Mouse (Mus musculus): ENCODE results near the gene Slc7a5. TPM values are rescaled to one million over a fixed set of nuclear protein-coding genes. Genes with fewer than 3 reads are reported as not detected.

Slc7a5 gene
- polyA plus RNA-seq, 1 experiment from 2014 or later: 15.1 TPM

DNA sequence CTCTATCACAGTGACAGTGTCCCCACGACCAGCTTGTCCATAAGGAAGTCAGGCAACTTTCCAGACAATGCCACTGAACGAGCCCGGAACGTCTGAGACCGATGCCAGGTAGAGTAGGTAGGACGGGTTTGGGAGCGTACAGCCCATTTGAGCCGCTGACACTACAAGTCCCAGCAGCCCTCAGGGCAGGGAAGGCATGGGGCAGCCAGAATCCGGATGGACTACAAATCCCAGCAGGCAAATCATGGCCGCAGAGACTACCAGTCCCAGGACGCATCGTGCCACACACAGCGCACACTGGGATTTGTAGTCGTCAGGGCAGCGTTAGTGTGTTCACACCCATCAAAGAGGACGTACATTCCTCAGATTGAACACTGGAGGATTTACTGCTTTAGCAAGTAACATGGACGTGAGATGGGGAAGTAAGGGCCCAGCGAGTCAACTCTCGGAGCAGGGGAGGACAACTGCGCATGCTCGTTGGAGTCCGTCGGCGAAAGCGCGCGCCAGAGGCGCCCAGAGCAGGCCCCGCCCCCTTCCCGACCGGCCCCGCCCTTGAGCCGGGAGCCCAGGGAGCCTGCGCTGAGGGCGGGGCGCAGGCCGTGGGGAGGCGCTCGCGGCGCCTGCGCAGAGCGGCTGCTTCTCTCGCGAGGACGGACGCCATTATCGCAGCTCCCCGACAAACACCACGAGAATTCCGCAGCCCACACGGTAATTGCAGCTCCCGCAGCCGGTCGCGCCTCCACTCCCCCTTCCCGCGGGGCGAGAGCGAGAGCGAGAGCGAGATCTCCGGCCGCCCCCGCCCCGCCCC lies 42.7 kb upstream of the Slc7a5 start:
- H3K4me1 ChIP-seq (ENCODE audit: insufficient read depth, low read length): peaks cover 57% of the 10 kb centered on the region
- 0 out of 2 replicates have a peak, but pooled peaks cover 5% of the 10 kb centered on the region for H3K36me3 ChIP-seq (ENCODE audit: insufficient read depth, low read length)
- H3K27me3 ChIP-seq (ENCODE audit: insufficient read depth, low read length): no peaks in the 10 kb centered on the region
- no peaks in the 10 kb centered on the region for H3K9me3 ChIP-seq (ENCODE audit: low read length)
- H3K27ac ChIP-seq (ENCODE audit: low read length): peak overlapping the region; percentile 93
- H3K9ac ChIP-seq (replicated peaks; ENCODE audit: low read length): peak overlapping the region; percentile 99
- H3K4me3 ChIP-seq (ENCODE audit: low read length): peak overlapping the region; percentile 97
- peak overlapping the region; percentile 90 for H3K4me2 ChIP-seq (replicated peaks; ENCODE audit: low read depth, low read length)
- under 1% methylated on average over 63 of the region's 66 CpGs for WGBS
- ATAC-seq (ENCODE audit: low FRiP score, low TSS enrichment): peak; percentile 96

DNA sequence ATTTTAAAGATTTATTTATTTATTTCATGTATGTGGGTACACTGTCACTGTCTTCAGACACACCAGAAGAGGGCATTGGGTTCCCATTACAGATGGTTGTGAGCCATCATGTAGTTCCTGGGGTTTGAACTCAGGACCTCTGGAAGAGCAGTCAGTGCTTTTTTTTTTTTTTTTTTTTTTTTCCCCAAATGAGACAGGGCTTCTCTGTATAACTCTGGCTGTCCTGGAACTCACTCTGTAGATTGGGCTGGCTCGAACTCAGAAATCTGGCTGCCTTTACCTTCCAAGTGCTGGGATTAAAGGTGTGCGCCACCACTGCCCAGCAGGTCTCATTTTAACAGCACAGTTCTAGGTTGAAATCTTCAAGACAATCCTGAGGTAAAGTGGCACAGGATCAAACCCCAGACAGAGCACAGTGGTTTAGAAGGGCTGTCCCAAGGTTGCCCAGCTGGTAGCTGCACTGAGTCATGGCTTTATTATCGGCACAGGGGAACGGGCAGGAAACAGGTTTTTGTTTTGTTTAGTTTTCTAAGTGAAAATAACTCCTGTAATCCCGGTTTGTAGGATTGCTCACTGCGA lies 41.8 kb upstream of the Slc7a5 start, which contains the start of gene Banp:
Gene Banp (plus strand): TSS at position 529 of the 579 bp plus-strand sequence.
- no peak; the same call in 1 of the 2 replicates for ATAC-seq (ENCODE audit: low FRiP score, low TSS enrichment)
- Histone ChIP-seq H3K4me2 (replicated peaks; ENCODE audit: low read depth, low read length) (peak within 1 kb of the TSS; percentile 90), H3K36me3 (ENCODE audit: insufficient read depth, low read length) (0 out of 2 replicates have a peak, but pooled peaks cover 2% of the 10 kb centered on the region), H3K27me3 (ENCODE audit: insufficient read depth, low read length) (no peaks in the 10 kb centered on the region), H3K9me3 (ENCODE audit: low read length) (no peaks in the 10 kb centered on the region), H3K4me3 (ENCODE audit: low read length) (peak within 1 kb of the TSS; percentile 97), H3K9ac (replicated peaks; ENCODE audit: low read length) (peak within 1 kb of the TSS; percentile 99), H3K4me1 (ENCODE audit: insufficient read depth, low read length) (peaks cover 49% of the 10 kb centered on the region), H3K27ac (ENCODE audit: low read length) (peak within 1 kb of the TSS; percentile 94)
- WGBS: 57% methylated on average over 6 of the region's 6 CpGs

DNA sequence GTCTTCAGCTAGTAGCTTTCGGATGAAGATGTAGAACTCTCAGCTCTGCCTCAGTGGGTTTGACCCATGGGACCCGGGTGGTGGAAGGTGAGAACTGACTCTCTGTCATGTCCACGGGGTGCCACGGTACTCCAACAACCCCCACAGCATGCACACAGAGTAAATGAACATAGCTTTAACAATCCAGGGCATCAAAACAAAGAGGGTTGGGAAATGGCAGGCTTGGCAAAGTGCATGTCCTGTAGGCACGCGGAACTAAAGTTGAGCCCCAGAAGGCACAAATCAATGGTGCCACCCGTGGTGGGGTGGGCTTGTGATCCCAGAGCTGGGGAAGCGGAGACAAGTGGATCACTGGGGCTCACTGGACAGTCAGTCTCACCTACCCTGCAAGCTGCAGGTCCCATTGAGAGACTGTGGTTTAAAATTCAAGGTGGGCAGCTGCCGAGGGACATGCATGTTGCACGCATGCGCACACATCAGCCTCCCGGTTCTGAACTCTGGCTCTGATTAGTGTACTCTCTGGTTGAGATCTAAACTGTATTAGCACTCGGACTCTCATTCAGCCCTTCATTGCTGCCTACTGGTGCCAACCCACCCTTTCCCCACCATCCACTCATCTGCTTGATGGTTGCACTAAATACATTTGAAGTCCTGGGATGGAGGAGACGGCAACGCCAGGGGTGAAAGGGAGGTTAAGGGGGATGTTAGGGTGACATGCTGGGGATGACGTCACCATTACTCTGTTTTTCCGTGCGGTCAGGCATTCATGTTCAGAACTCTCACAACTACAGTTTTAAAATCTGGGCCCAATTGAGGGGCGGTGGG lies 41.0 kb upstream of the Slc7a5 start:
- Histone ChIP-seq H3K4me1 (ENCODE audit: insufficient read depth, low read length) (peaks cover 43% of the 10 kb centered on the region), H3K4me3 (ENCODE audit: low read length) (peak overlapping the region; percentile 45), H3K9me3 (ENCODE audit: low read length) (no peaks in the 10 kb centered on the region), H3K36me3 (ENCODE audit: insufficient read depth, low read length) (0 out of 2 replicates have a peak, but pooled peaks cover 2% of the 10 kb centered on the region), H3K27me3 (ENCODE audit: insufficient read depth, low read length) (no peaks in the 10 kb centered on the region), H3K27ac (ENCODE audit: low read length) (peak overlapping the region; percentile 94), H3K9ac (replicated peaks; ENCODE audit: low read length) (peak overlapping the region; percentile 73), H3K4me2 (replicated peaks; ENCODE audit: low read depth, low read length) (peak overlapping the region; percentile 79)
- ATAC-seq (ENCODE audit: low FRiP score, low TSS enrichment): no peak
- WGBS: 56% methylated on average over 19 of the region's 19 CpGs

DNA sequence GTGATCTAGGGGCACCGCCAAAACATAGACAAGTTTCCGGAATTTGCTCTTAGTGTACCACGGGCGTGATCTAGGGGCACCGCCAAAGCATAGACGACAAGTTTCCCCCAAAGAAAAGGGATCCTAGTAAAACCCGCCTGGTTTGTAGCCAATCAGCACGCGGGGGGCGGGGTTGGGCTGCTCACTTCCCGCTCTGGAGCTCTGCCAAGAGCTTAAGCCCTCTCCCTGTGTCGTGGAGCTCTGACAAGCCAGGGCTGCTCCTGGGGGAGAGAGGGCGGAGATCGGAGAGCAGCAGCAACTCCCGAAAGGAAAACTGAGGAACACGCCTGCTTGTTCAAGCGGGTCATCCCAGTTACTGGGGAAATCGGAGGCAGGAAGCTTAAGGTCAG lies 40.3 kb upstream of the Slc7a5 start:
- peak overlapping the region; percentile 73 for H3K9ac ChIP-seq (replicated peaks; ENCODE audit: low read length)
- H3K4me3 ChIP-seq (ENCODE audit: low read length): peak overlapping the region; percentile 45
- H3K27ac ChIP-seq (ENCODE audit: low read length): peak overlapping the region; percentile 94
- peak overlapping the region; percentile 79 for H3K4me2 ChIP-seq (replicated peaks; ENCODE audit: low read depth, low read length)
- ATAC-seq (ENCODE audit: low FRiP score, low TSS enrichment): peak; percentile 44
- no peaks in the 10 kb centered on the region for H3K9me3 ChIP-seq (ENCODE audit: low read length)
- no peaks in the 10 kb centered on the region for H3K36me3 ChIP-seq (ENCODE audit: insufficient read depth, low read length)
- no peaks in the 10 kb centered on the region for H3K27me3 ChIP-seq (ENCODE audit: insufficient read depth, low read length)
- peaks cover 35% of the 10 kb centered on the region for H3K4me1 ChIP-seq (ENCODE audit: insufficient read depth, low read length)
- WGBS: under 1% methylated on average over 18 of the region's 18 CpGs

DNA sequence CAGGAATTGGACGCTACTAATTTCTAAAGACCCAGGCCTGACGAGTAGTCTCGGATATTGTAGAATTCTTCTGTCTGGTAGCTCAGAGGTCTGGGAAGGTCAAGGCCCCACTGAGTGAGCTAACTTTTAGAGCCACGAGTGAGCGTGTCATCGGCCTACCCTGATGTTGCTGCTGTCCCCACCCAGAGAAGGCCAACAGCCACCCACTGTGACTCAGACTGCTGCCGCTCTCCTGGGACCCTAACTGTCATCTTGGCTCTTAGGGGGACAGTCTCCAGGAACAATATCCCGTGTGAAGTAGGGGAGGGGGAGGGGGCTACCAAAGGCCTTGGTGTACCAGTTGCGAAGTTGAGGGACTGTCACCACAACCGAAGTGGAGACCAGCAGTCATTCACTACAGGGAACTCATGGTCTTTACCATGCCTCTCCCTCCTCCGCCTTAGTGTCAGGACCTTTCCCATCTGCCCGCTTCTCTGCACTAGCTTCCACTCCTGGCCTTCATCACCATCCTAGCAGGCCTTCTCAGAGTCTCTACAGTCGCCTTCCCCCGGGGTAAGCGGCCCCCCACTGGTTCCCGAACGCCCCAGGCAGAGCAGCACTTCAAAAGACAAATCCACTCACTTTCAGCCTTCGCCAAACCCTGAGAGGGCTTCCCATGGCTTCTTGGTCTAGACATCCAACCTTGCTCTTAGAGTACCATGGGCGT lies 39.7 kb upstream of the Slc7a5 start:
- H3K4me2 ChIP-seq (replicated peaks; ENCODE audit: low read depth, low read length): peak overlapping the region; percentile 79
- peak overlapping the region; percentile 45 for H3K4me3 ChIP-seq (ENCODE audit: low read length)
- no peaks in the 10 kb centered on the region for H3K36me3 ChIP-seq (ENCODE audit: insufficient read depth, low read length)
- WGBS: 32% methylated on average over 19 of the region's 19 CpGs
- H3K27me3 ChIP-seq (ENCODE audit: insufficient read depth, low read length): no peaks in the 10 kb centered on the region
- H3K9me3 ChIP-seq (ENCODE audit: low read length): no peaks in the 10 kb centered on the region
- no peak for ATAC-seq (ENCODE audit: low FRiP score, low TSS enrichment)
- H3K27ac ChIP-seq (ENCODE audit: low read length): peak overlapping the region; percentile 94
- peaks cover 29% of the 10 kb centered on the region for H3K4me1 ChIP-seq (ENCODE audit: insufficient read depth, low read length)
- H3K9ac ChIP-seq (replicated peaks; ENCODE audit: low read length): peak overlapping the region; percentile 73

DNA sequence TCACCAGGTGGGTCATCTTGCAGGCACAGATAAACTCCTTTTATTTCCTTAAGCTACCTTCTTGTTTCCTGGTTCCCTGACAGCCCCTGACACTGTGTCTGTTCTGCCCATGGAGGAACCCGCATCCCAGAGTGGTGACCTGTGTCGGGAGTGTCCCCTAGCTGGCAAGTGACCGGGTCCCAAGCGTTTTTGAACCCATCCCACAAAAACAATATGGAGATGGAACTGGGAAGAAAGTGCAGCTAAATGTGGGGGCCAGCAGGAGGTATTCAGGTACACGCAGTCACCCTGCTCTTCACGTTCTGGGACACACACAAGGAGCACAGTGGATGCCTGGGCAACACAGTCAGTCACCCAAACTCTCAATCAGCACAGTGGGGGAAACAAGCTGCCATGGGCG lies 38.9 kb upstream of the Slc7a5 start:
- Histone ChIP-seq H3K4me3 (ENCODE audit: low read length) (no peak overlapping the region), H3K27ac (ENCODE audit: low read length) (no peak overlapping the region), H3K9me3 (ENCODE audit: low read length) (no peaks in the 10 kb centered on the region), H3K27me3 (ENCODE audit: insufficient read depth, low read length) (no peaks in the 10 kb centered on the region), H3K4me1 (ENCODE audit: insufficient read depth, low read length) (peaks cover 21% of the 10 kb centered on the region), H3K9ac (replicated peaks; ENCODE audit: low read length) (no peak overlapping the region), H3K36me3 (ENCODE audit: insufficient read depth, low read length) (no peaks in the 10 kb centered on the region), H3K4me2 (replicated peaks; ENCODE audit: low read depth, low read length) (no peak overlapping the region)
- ATAC-seq (ENCODE audit: low FRiP score, low TSS enrichment): no peak
- WGBS: 84% methylated on average over 7 of the region's 7 CpGs

DNA sequence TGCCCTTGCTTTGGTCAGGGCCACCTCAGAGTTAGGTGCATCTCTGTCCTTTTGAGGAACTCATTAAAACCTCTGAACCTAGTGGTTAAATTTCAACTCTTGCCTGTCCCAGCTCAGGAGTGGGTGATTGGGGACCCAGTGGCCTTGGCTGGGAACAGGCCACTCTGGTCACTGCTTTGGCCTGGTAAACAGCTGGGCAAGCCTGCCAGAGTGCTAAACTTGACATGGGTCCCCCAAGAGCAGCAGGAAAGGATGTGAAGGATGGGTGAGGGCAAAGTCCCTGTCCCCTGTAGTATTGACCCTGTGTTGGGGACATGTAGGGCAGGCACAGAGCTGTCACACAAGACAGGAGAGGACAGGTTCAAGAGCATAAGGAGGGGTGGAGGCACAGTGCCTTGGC lies 37.3 kb upstream of the Slc7a5 start, which contains the start of gene Car5a:
Gene Car5a (minus strand): TSS at position 74 of the 400 bp plus-strand sequence.
- no peak for ATAC-seq (ENCODE audit: low FRiP score, low TSS enrichment)
- H3K27ac ChIP-seq (ENCODE audit: low read length): no peak within 1 kb of the TSS

DNA sequence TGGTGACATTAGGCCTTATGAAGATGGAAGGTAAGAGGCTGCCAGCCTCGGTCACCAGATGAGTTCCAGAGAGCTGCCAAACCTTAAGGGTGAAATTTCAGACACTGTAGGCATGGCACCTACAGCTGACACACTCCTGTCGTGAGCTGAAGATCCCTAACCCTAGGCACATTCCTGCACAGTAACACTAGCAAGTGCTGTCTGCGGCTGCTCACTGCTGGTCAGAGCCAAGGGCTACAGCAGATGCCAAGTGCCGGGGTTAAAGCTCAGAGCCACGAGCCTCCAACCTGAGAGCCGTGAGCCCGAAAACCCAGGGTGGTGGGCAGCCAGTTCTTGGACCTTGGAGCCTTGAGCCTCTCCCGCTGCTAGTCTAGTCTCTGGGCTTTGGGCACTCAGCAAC lies 36.2 kb upstream of the Slc7a5 start:
- no peak for ATAC-seq (ENCODE audit: low FRiP score, low TSS enrichment)
- H3K4me3 ChIP-seq (ENCODE audit: low read length): no peak overlapping the region
- H3K27me3 ChIP-seq (ENCODE audit: insufficient read depth, low read length): no peaks in the 10 kb centered on the region
- no peaks in the 10 kb centered on the region for H3K36me3 ChIP-seq (ENCODE audit: insufficient read depth, low read length)
- H3K4me1 ChIP-seq (ENCODE audit: insufficient read depth, low read length): peaks cover 16% of the 10 kb centered on the region
- no peaks in the 10 kb centered on the region for H3K9me3 ChIP-seq (ENCODE audit: low read length)
- H3K27ac ChIP-seq (ENCODE audit: low read length): no peak overlapping the region
- no peak overlapping the region for H3K4me2 ChIP-seq (replicated peaks; ENCODE audit: low read depth, low read length)
- no peak overlapping the region for H3K9ac ChIP-seq (replicated peaks; ENCODE audit: low read length)
- 78% methylated on average over 8 of the region's 8 CpGs for WGBS

More for the DNA sequence above, 37.3 kb upstream of the Slc7a5 start, which contains the start of gene Car5a:
- Histone ChIP-seq H3K4me2 (replicated peaks; ENCODE audit: low read depth, low read length) (no peak within 1 kb of the TSS), H3K4me1 (ENCODE audit: insufficient read depth, low read length) (peaks cover 19% of the 10 kb centered on the region), H3K9me3 (ENCODE audit: low read length) (no peaks in the 10 kb centered on the region), H3K36me3 (ENCODE audit: insufficient read depth, low read length) (no peaks in the 10 kb centered on the region), H3K27me3 (ENCODE audit: insufficient read depth, low read length) (no peaks in the 10 kb centered on the region), H3K9ac (replicated peaks; ENCODE audit: low read length) (no peak within 1 kb of the TSS; the same call in 1 of the 2 replicates), H3K4me3 (ENCODE audit: low read length) (no peak within 1 kb of the TSS)

DNA sequence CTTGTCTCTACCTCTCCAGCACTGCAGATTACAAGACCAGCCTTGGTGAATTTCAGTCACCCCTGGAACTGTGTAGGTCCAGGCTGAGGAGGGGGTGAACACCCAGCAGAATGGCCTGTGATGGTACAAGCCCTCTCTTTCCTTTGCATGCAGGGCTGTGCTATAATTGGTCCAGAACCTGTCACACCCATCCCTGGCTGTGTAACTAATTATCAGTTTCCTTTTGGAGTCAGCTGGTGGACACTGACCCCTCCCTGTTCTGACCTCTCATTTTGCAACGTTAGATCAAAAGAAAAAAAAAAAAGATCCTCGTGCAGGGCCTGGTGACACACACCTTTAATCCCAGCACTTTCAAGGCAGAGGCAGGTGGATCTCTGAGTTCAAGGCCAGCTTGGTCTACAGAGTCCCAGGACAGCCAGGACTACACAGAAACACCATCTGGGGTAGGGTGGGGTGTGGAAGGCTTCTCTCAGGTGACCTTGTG lies 35.6 kb upstream of the Slc7a5 start:
- no peak for ATAC-seq (ENCODE audit: low FRiP score, low TSS enrichment)
- no peaks in the 10 kb centered on the region for H3K27me3 ChIP-seq (ENCODE audit: insufficient read depth, low read length)
- no peak overlapping the region for H3K4me3 ChIP-seq (ENCODE audit: low read length)
- H3K4me1 ChIP-seq (ENCODE audit: insufficient read depth, low read length): peaks cover 10% of the 10 kb centered on the region
- no peak overlapping the region for H3K4me2 ChIP-seq (replicated peaks; ENCODE audit: low read depth, low read length)
- no peaks in the 10 kb centered on the region for H3K9me3 ChIP-seq (ENCODE audit: low read length)
- WGBS: 27% methylated on average over 2 of the region's 2 CpGs
- H3K27ac ChIP-seq (ENCODE audit: low read length): no peak overlapping the region
- no peaks in the 10 kb centered on the region for H3K36me3 ChIP-seq (ENCODE audit: insufficient read depth, low read length)
- no peak overlapping the region for H3K9ac ChIP-seq (replicated peaks; ENCODE audit: low read length)
